Mouse (Mus musculus) liver, embryonic 15.5 days (tissue): ENCODE data around the gene Gpc3. TPM values are rescaled to one million over a fixed set of nuclear protein-coding genes. Genes with fewer than 3 reads are reported as not detected.
"Not testable (repeated sequence)": the region's sequence is repeated elsewhere in the genome, so short reads cannot be mapped to it uniquely, and the experiment has no call there.

Experiments used
- ATAC-seq: fragments of 200-750 bp; cut with Nextera tagmentation; 2 replicates; pipeline ENCODE4 v1.8.0; 2017; ENCODE audit warnings: moderate number of reproducible peaks, mild to moderate bottlenecking, moderate library complexity; ENCODE audit not compliant: insufficient read depth
- H3K27ac ChIP-seq: fragments of 300-500 bp; sonication (generic); replicated peaks from 2 replicates; pipeline ENCODE4 v1.5.1; 2015; ENCODE audit warnings: mild to moderate bottlenecking, inconsistent platforms
- H3K27me3 ChIP-seq: fragments of 300-500 bp; sonication (generic); 2 replicates; pipeline ENCODE4 v1.6.1; 2015; ENCODE audit warnings: mild to moderate bottlenecking, inconsistent platforms
- H3K36me3 ChIP-seq: fragments of 300-500 bp; sonication (generic); replicated peaks from 2 replicates; pipeline ENCODE4 v1.6.1; 2015; ENCODE audit warnings: moderate library complexity, mild to moderate bottlenecking, inconsistent platforms
- H3K4me1 ChIP-seq: fragments of 300-500 bp; sonication (generic); replicated peaks from 2 replicates; pipeline ENCODE4 v1.6.1; 2015; ENCODE audit warnings: inconsistent platforms
- H3K4me2 ChIP-seq: fragments of 300-500 bp; sonication (generic); 2 replicates; pipeline ENCODE4 v1.6.1; 2015; ENCODE audit warnings: moderate library complexity, mild to moderate bottlenecking, inconsistent platforms
- H3K4me3 ChIP-seq: fragments of 300-500 bp; sonication (generic); replicated peaks from 2 replicates; pipeline ENCODE4 v1.5.1; 2015; ENCODE audit warnings: mild to moderate bottlenecking, inconsistent platforms
- H3K9ac ChIP-seq: fragments of 300-500 bp; sonication (generic); 2 replicates; pipeline ENCODE4 v1.6.1; 2015; ENCODE audit warnings: moderate library complexity, mild to moderate bottlenecking, inconsistent platforms
- H3K9me3 ChIP-seq: fragments of 300-500 bp; sonication (generic); replicated peaks from 2 replicates; pipeline ENCODE4 v1.6.1; 2016; ENCODE audit warnings: inconsistent platforms
- WGBS: fragments of 180-500 bp; shearing (Covaris S2); methylation state at CpG from one replicate; pipeline ENCODE4 v1.1.7; 2015; ENCODE audit warnings: mixed read lengths; ENCODE audit not compliant: insufficient replicate concordance; 5-methylcytosine and 5-hydroxymethylcytosine counted together
- polyA plus RNA-seq: library from polyadenylated mRNA; unstranded; fragments of >200 nt; fragmentation: Nextera tagmentation; extraction: Ambion mirVana; gene quantifications from 2 replicates; pipeline ENCODE4 v1.2.1, GENCODE M21; 2015

The Gpc3 gene
- polyA plus RNA-seq, 1 experiment from 2014 or later, result 268 TPM

GRCm38 (mm10) chrX:52350631-52351030, 263.1 kb downstream of the Gpc3 start:
- H3K27ac ChIP-seq, H3K4me2 ChIP-seq, H3K27me3 ChIP-seq, H3K36me3 ChIP-seq, H3K9me3 ChIP-seq, H3K4me3 ChIP-seq, H3K9ac ChIP-seq, H3K4me1 ChIP-seq, ATAC-seq: not testable (repeated sequence)
- 53% methylated on average over 5 of the region's 5 CpGs for WGBS

- no peaks in the 10 kb centered on the region for H3K9me3 ChIP-seq
- no peak overlapping the region for H3K4me2 ChIP-seq
- 49% methylated on average over 6 of the region's 6 CpGs for WGBS
- no peak overlapping the region for H3K4me3 ChIP-seq
- no peak overlapping the region for H3K27ac ChIP-seq
- ATAC-seq, result no peak
- H3K36me3 ChIP-seq, result no peaks in the 10 kb centered on the region
- H3K27me3 ChIP-seq, result no peaks in the 10 kb centered on the region
- no peak overlapping the region for H3K9ac ChIP-seq
- H3K4me1 ChIP-seq, result no peaks in the 10 kb centered on the region
Measured at GRCm38 (mm10) chrX:52348773-52349172, 265.0 kb downstream of the Gpc3 start.

- Histone ChIP-seq H3K4me3 (no peak overlapping the region), H3K36me3 (no peaks in the 10 kb centered on the region), H3K4me2 (no peak overlapping the region), H3K27me3 (no peaks in the 10 kb centered on the region), H3K9me3 (no peaks in the 10 kb centered on the region), H3K9ac (no peak overlapping the region), H3K4me1 (no peaks in the 10 kb centered on the region), H3K27ac (no peak overlapping the region)
- ATAC-seq, result no peak
- WGBS, result 64% methylated on average over 3 of the region's 3 CpGs
Measured at GRCm38 (mm10) chrX:52344018-52344417, 269.7 kb downstream of the Gpc3 start.

- no peak for ATAC-seq
- 48% methylated on average over 3 of the region's 3 CpGs for WGBS
- H3K9me3 ChIP-seq, result no peaks in the 10 kb centered on the region
- no peak overlapping the region for H3K4me3 ChIP-seq
- no peak overlapping the region for H3K27ac ChIP-seq
- H3K9ac ChIP-seq, result no peak overlapping the region
- H3K4me2 ChIP-seq, result no peak overlapping the region
- no peaks in the 10 kb centered on the region for H3K36me3 ChIP-seq
- H3K27me3 ChIP-seq, result no peaks in the 10 kb centered on the region
- no peaks in the 10 kb centered on the region for H3K4me1 ChIP-seq
Measured at GRCm38 (mm10) chrX:52340251-52340650, 273.5 kb downstream of the Gpc3 start.

- Histone ChIP-seq H3K27me3 (no peaks in the 10 kb centered on the region), H3K4me1 (no peaks in the 10 kb centered on the region), H3K36me3 (no peaks in the 10 kb centered on the region), H3K9ac (no peak overlapping the region), H3K9me3 (no peaks in the 10 kb centered on the region), H3K4me2 (no peak overlapping the region), H3K4me3 (no peak overlapping the region), H3K27ac (no peak overlapping the region)
- no peak for ATAC-seq
- WGBS, result 57% methylated on average over 4 of the region's 4 CpGs
Measured at GRCm38 (mm10) chrX:52321791-52322190, 292.0 kb downstream of the Gpc3 start.

- ATAC-seq, result no peak
Measured at GRCm38 (mm10) chrX:52320653-52321052, 293.1 kb downstream of the Gpc3 start.

GRCm38 (mm10) chrX:52310976-52311375, 302.8 kb downstream of the Gpc3 start:
- Histone ChIP-seq H3K4me1 (no peaks in the 10 kb centered on the region), H3K27ac (no peak overlapping the region), H3K4me2 (no peak overlapping the region), H3K4me3 (no peak overlapping the region), H3K36me3 (no peaks in the 10 kb centered on the region), H3K9ac (no peak overlapping the region), H3K9me3 (no peaks in the 10 kb centered on the region), H3K27me3 (no peaks in the 10 kb centered on the region)
- 64% methylated on average over 2 of the region's 2 CpGs for WGBS
- ATAC-seq, result no peak

More at GRCm38 (mm10) chrX:52320653-52321052, 293.1 kb downstream of the Gpc3 start:
- 58% methylated on average over 4 of the region's 4 CpGs for WGBS
- H3K9ac ChIP-seq, result no peak overlapping the region
- H3K27me3 ChIP-seq, result no peaks in the 10 kb centered on the region
- no peaks in the 10 kb centered on the region for H3K9me3 ChIP-seq
- H3K27ac ChIP-seq, result no peak overlapping the region
- H3K4me1 ChIP-seq, result no peaks in the 10 kb centered on the region
- no peak overlapping the region for H3K4me2 ChIP-seq
- no peak overlapping the region for H3K4me3 ChIP-seq
- no peaks in the 10 kb centered on the region for H3K36me3 ChIP-seq

- WGBS, result 60% methylated on average over 4 of the region's 4 CpGs
- ATAC-seq, result no peak
- H3K4me3 ChIP-seq, result no peak overlapping the region
- H3K9me3 ChIP-seq, result no peaks in the 10 kb centered on the region
- no peak overlapping the region for H3K4me2 ChIP-seq
- H3K27ac ChIP-seq, result no peak overlapping the region
- H3K36me3 ChIP-seq, result no peaks in the 10 kb centered on the region
- H3K9ac ChIP-seq, result no peak overlapping the region
- no peaks in the 10 kb centered on the region for H3K27me3 ChIP-seq
- no peaks in the 10 kb centered on the region for H3K4me1 ChIP-seq
Measured at GRCm38 (mm10) chrX:52305226-52305625, 308.5 kb downstream of the Gpc3 start.

- H3K27ac ChIP-seq, result no peak overlapping the region
- 35% methylated on average over 1 of the region's 1 CpGs for WGBS
- no peak for ATAC-seq
- no peaks in the 10 kb centered on the region for H3K4me1 ChIP-seq
- no peak overlapping the region for H3K4me2 ChIP-seq
- no peak overlapping the region for H3K9ac ChIP-seq
- no peaks in the 10 kb centered on the region for H3K9me3 ChIP-seq
- H3K36me3 ChIP-seq, result no peaks in the 10 kb centered on the region
- no peaks in the 10 kb centered on the region for H3K27me3 ChIP-seq
- no peak overlapping the region for H3K4me3 ChIP-seq
Measured at GRCm38 (mm10) chrX:52288792-52289191, 325.0 kb downstream of the Gpc3 start.

GRCm38 (mm10) chrX:52287944-52288343, 325.8 kb downstream of the Gpc3 start:
- 64% methylated on average over 6 of the region's 6 CpGs for WGBS

GRCm38 (mm10) chrX:52282070-52282469, 331.7 kb downstream of the Gpc3 start:
- H3K27me3 ChIP-seq, result no peaks in the 10 kb centered on the region
- H3K9me3 ChIP-seq, result no peaks in the 10 kb centered on the region
- 59% methylated on average over 4 of the region's 4 CpGs for WGBS
- no peaks in the 10 kb centered on the region for H3K4me1 ChIP-seq
- H3K4me2 ChIP-seq, result no peak overlapping the region
- no peak overlapping the region for H3K9ac ChIP-seq
- ATAC-seq, result no peak
- H3K27ac ChIP-seq, result no peak overlapping the region
- H3K4me3 ChIP-seq, result no peak overlapping the region
- H3K36me3 ChIP-seq, result no peaks in the 10 kb centered on the region

More at GRCm38 (mm10) chrX:52287944-52288343, 325.8 kb downstream of the Gpc3 start:
- H3K4me1 ChIP-seq, result no peaks in the 10 kb centered on the region
- no peaks in the 10 kb centered on the region for H3K9me3 ChIP-seq
- no peaks in the 10 kb centered on the region for H3K36me3 ChIP-seq
- no peak for ATAC-seq
- H3K4me2 ChIP-seq, result no peak overlapping the region
- H3K27me3 ChIP-seq, result no peaks in the 10 kb centered on the region
- no peak overlapping the region for H3K4me3 ChIP-seq
- no peak overlapping the region for H3K9ac ChIP-seq
- H3K27ac ChIP-seq, result no peak overlapping the region

- Histone ChIP-seq H3K4me2 (no peak overlapping the region), H3K9ac (no peak overlapping the region), H3K4me3 (no peak overlapping the region), H3K27me3 (no peaks in the 10 kb centered on the region), H3K4me1 (no peaks in the 10 kb centered on the region), H3K9me3 (no peaks in the 10 kb centered on the region), H3K36me3 (no peaks in the 10 kb centered on the region), H3K27ac (no peak overlapping the region)
- WGBS, result 64% methylated on average over 6 of the region's 6 CpGs
- ATAC-seq, result no peak
Measured at GRCm38 (mm10) chrX:52281103-52281900, 332.4 kb downstream of the Gpc3 start.
